Mouse (Mus musculus) heart, embryonic 16.5 days (tissue): Measurements from ENCODE around the gene Ube2j2. TPM values are rescaled to one million over a fixed set of nuclear protein-coding genes. Genes with fewer than 3 reads are reported as not detected.

ENCODE experiments used
- ATAC-seq: fragments of 200-750 bp; cut with Nextera tagmentation; replicated peaks from 2 replicates; pipeline ENCODE4 v1.8.0; 2017; ENCODE audit warnings: moderate number of reproducible peaks; ENCODE audit not compliant: insufficient read depth, low FRiP score; ENCODE audit errors: extremely low read depth
- H3K27ac ChIP-seq: fragments of 300-500 bp; sonication (generic); 2 replicates; pipeline ENCODE4 v1.5.1; 2014; ENCODE audit warnings: mild to moderate bottlenecking, low read length, control low read depth, moderate library complexity
- H3K27me3 ChIP-seq: fragments of 300-500 bp; sonication (generic); 2 replicates; pipeline ENCODE4 v1.6.1; 2014; ENCODE audit warnings: low read length, mixed read lengths; ENCODE audit not compliant: control insufficient read depth, insufficient read depth
- H3K36me3 ChIP-seq: fragments of 300-500 bp; sonication (generic); 2 replicates; pipeline ENCODE4 v1.6.1; 2014; ENCODE audit not compliant: control insufficient read depth, insufficient read depth
- H3K4me1 ChIP-seq: fragments of 300-500 bp; sonication (generic); 2 replicates; pipeline ENCODE4 v1.6.1; 2014; ENCODE audit warnings: low read length, mixed read lengths; ENCODE audit not compliant: control insufficient read depth, insufficient read depth
- H3K4me2 ChIP-seq: fragments of 300-500 bp; sonication (generic); 2 replicates; pipeline ENCODE4 v1.6.1; 2014; ENCODE audit warnings: low read depth, mild to moderate bottlenecking, control low read depth, low read length
- H3K4me3 ChIP-seq: fragments of 300-500 bp; sonication (generic); 2 replicates; pipeline ENCODE4 v1.5.1; 2014; ENCODE audit warnings: mild to moderate bottlenecking, control low read depth, low read length
- H3K9ac ChIP-seq: fragments of 300-500 bp; sonication (generic); 2 replicates; pipeline ENCODE4 v1.6.1; 2014; ENCODE audit warnings: low read length, control low read depth
- H3K9me3 ChIP-seq: fragments of 300-500 bp; sonication (generic); replicated peaks from 2 replicates; pipeline ENCODE4 v1.6.1; 2016; ENCODE audit warnings: low read length; ENCODE audit not compliant: control insufficient read depth
- WGBS: fragments of 180-500 bp; shearing (Covaris S2); extraction: QIAGEN DNeasy Blood & Tissue Kit; methylation state at CpG from one replicate; pipeline ENCODE4 v1.1.7; 2014; 5-methylcytosine and 5-hydroxymethylcytosine counted together
- microRNA-seq: library from miRNA; unstranded; fragments of <30 nt; microRNA quantifications from one replicate; pipeline ENCODE4, GENCODE M21; 2017
- polyA plus RNA-seq: library from polyadenylated mRNA; unstranded; fragments of >200 nt; fragmentation: Nextera tagmentation; extraction: Ambion mirVana; gene quantifications from 2 replicates; pipeline ENCODE4 v1.2.1, GENCODE M21; 2015

The Ube2j2 gene
- polyA plus RNA-seq, 1 experiment from 2014 or later, result 74.9 TPM

DNA sequence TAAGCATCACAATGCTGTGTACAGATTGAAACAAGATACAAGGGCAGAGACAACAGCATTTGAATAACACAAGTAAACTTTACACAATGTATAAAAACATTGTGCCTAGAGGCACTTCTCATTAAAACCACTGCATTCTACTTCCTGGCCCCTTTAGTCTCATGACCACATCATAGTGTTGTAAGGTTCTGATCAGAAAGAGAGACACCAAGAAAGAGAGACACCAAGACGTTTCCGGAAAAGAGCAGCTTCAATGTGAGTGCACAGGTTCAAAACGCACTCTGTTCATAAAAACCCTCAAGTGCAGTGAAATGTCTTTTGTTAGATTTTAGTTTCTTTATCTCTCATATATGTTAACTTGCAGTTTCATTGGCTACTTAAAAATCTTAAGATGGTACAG, 60.5 kb downstream of the Ube2j2 start:
- H3K36me3 ChIP-seq, result peaks cover 66% of the 10 kb centered on the region
- WGBS, result 80% methylated on average over 3 of the region's 3 CpGs
- no peak overlapping the region for H3K27ac ChIP-seq
- H3K4me2 ChIP-seq, result no peak overlapping the region
- no peak for ATAC-seq
- H3K9me3 ChIP-seq, result no peaks in the 10 kb centered on the region
- no peak overlapping the region for H3K4me3 ChIP-seq
- H3K27me3 ChIP-seq, result no peaks in the 10 kb centered on the region
- H3K4me1 ChIP-seq, result no peaks in the 10 kb centered on the region
- no peak overlapping the region for H3K9ac ChIP-seq

DNA sequence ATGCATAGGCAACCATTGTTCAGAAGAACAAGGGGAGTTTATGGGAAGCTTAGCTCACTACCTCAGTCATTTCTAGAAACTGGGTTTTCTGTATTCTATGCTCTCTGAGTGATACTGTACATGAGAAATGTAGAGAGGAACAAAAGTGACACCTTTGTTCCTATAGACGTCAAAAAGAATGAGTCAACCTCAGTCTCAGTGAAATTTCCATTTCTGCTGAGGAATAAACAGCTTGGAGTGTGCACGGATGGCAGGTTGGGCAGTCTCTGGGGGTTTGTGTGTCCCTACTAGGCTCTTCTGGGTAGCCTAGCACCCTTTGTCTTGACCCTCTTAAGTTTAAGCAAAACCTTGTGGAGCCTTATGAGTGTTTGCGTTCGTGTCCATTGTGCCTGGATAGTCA, 64.7 kb downstream of the Ube2j2 start:
- no peaks in the 10 kb centered on the region for H3K9me3 ChIP-seq
- H3K27me3 ChIP-seq, result no peaks in the 10 kb centered on the region
- peaks cover 50% of the 10 kb centered on the region for H3K36me3 ChIP-seq
- no peak overlapping the region for H3K9ac ChIP-seq
- no peak overlapping the region for H3K4me2 ChIP-seq
- WGBS, result 93% methylated on average over 4 of the region's 4 CpGs
- H3K4me3 ChIP-seq, result no peak overlapping the region
- no peak overlapping the region for H3K27ac ChIP-seq
- no peak for ATAC-seq
- no peaks in the 10 kb centered on the region for H3K4me1 ChIP-seq

Small RNAs within 50 kb of the gene (microRNA-seq; reads per million reads assigned to microRNA genes)
- not detected for gene Gm22991

Other genes starting within 250 kb of the Ube2j2 start
- gene Fndc10, start 249.5 kb upstream of the Ube2j2 start, polyA plus RNA-seq, result 1.1 and 1.4 TPM in 2 replicates
- gene Ssu72, start 239.0 kb upstream of the Ube2j2 start, polyA plus RNA-seq, result 106 and 111 TPM in 2 replicates
- 0.54 and 0.59 TPM in 2 replicates for gene Tmem240, start 209.0 kb upstream of the Ube2j2 start, polyA plus RNA-seq
- gene Atad3a, start 182.7 kb upstream of the Ube2j2 start, polyA plus RNA-seq, result 123 TPM in 2 replicates
- 8.3 and 8.7 TPM in 2 replicates for gene Vwa1, start 169.1 kb upstream of the Ube2j2 start, polyA plus RNA-seq
- gene Tmem88b, start 158.0 kb upstream of the Ube2j2 start, polyA plus RNA-seq, result 1.4 and 1.8 TPM in 2 replicates
- 0.30 TPM in 1 of 2 replicates, not detected in the other for gene Ankrd65, start 153.4 kb upstream of the Ube2j2 start, polyA plus RNA-seq
- gene Mrpl20, start 141.0 kb upstream of the Ube2j2 start, polyA plus RNA-seq, result 133 and 138 TPM in 2 replicates
- 126 and 129 TPM in 2 replicates for gene Ccnl2, start 131.3 kb upstream of the Ube2j2 start, polyA plus RNA-seq
- gene Aurkaip1, start 112.6 kb upstream of the Ube2j2 start, polyA plus RNA-seq, result 124 and 132 TPM in 2 replicates
- gene Mxra8, start 104.2 kb upstream of the Ube2j2 start, polyA plus RNA-seq, result 77.8 and 86.8 TPM in 2 replicates
- gene Dvl1, start 96.4 kb upstream of the Ube2j2 start, polyA plus RNA-seq, result 3.5 TPM in 2 replicates
- 0.18 and 0.26 TPM in 2 replicates for gene Tas1r3, start 80.5 kb upstream of the Ube2j2 start, polyA plus RNA-seq
- 9.3 and 9.5 TPM in 2 replicates for gene Cptp, start 74.4 kb upstream of the Ube2j2 start, polyA plus RNA-seq
- gene Ints11, start 74.3 kb upstream of the Ube2j2 start, polyA plus RNA-seq, result 40.5 and 41.8 TPM in 2 replicates
- gene Pusl1, start 52.0 kb upstream of the Ube2j2 start, polyA plus RNA-seq, result 32.5 and 34.3 TPM in 2 replicates
- gene Acap3, start 52.0 kb upstream of the Ube2j2 start, polyA plus RNA-seq, result 10.1 and 11.6 TPM in 2 replicates
- 23.1 and 28.9 TPM in 2 replicates for gene C1qtnf12, start 18.5 kb downstream of the Ube2j2 start, polyA plus RNA-seq
- 8.6 and 9.1 TPM in 2 replicates for gene B3galt6, start 48.8 kb downstream of the Ube2j2 start, polyA plus RNA-seq
- gene Sdf4, start 49.0 kb downstream of the Ube2j2 start, polyA plus RNA-seq, result 122 and 128 TPM in 2 replicates
- 0.95 and 1.5 TPM in 2 replicates for gene Tnfrsf4, start 70.0 kb downstream of the Ube2j2 start, polyA plus RNA-seq
- gene Tnfrsf18, start 82.3 kb downstream of the Ube2j2 start, polyA plus RNA-seq, result 2.3 and 2.6 TPM in 2 replicates
- 0.33 and 0.37 TPM in 2 replicates for gene Ttll10, start 115.6 kb downstream of the Ube2j2 start, polyA plus RNA-seq
- 17.3 and 17.4 TPM in 2 replicates for gene 9430015G10Rik, start 166.2 kb downstream of the Ube2j2 start, polyA plus RNA-seq
- 0.18 and 0.19 TPM in 2 replicates for gene Rnf223, start 186.7 kb downstream of the Ube2j2 start, polyA plus RNA-seq